Mouse (Mus musculus) forebrain, postnatal 0 days (tissue): Measurements from ENCODE around the gene Cadm2. TPM values are rescaled to one million over a fixed set of nuclear protein-coding genes. Genes with fewer than 3 reads are reported as not detected.
A peak's percentile ranks its signal among the peaks of the same experiment; 100 is the strongest.

Source experiments
- ATAC-seq: fragments of 200-750 bp; cut with Nextera tagmentation; 2 replicates; pipeline ENCODE4 v1.8.0; 2017; ENCODE audit warnings: mild to moderate bottlenecking, moderate library complexity
- DNase-seq: peaks from one replicate; pipeline ENCODE4 v3.0.0-alpha.2; 2015
- H3K27ac ChIP-seq: fragments of 300-500 bp; sonication (generic); 2 replicates; pipeline ENCODE4 v1.5.1; 2014; ENCODE audit warnings: low read depth, mild to moderate bottlenecking, antibody characterized with exemption, low read length, moderate library complexity, mixed read lengths
- H3K27me3 ChIP-seq: fragments of 300-500 bp; sonication (generic); 2 replicates; pipeline ENCODE4 v1.6.1; 2014; ENCODE audit warnings: mild to moderate bottlenecking, low read length, mixed read lengths; ENCODE audit not compliant: insufficient read depth
- H3K36me3 ChIP-seq: fragments of 300-500 bp; sonication (generic); 2 replicates; pipeline ENCODE4 v1.6.1; 2014; ENCODE audit warnings: mild to moderate bottlenecking, moderate library complexity; ENCODE audit not compliant: insufficient read depth
- H3K4me1 ChIP-seq: fragments of 300-500 bp; sonication (generic); 2 replicates; pipeline ENCODE4 v1.6.1; 2014; ENCODE audit warnings: antibody characterized with exemption; ENCODE audit not compliant: insufficient read depth
- H3K4me2 ChIP-seq: fragments of 300-500 bp; sonication (generic); 2 replicates; pipeline ENCODE4 v1.6.1; 2014; ENCODE audit warnings: low read depth, mild to moderate bottlenecking, moderate library complexity
- H3K4me3 ChIP-seq: fragments of 300-500 bp; sonication (generic); 2 replicates; pipeline ENCODE4 v1.5.1; 2014; ENCODE audit warnings: low read depth, low read length, mixed read lengths
- H3K9ac ChIP-seq: fragments of 300-500 bp; sonication (generic); 2 replicates; pipeline ENCODE4 v1.6.1; 2014; ENCODE audit warnings: mild to moderate bottlenecking
- H3K9me3 ChIP-seq: fragments of 300-500 bp; sonication (generic); 2 replicates; pipeline ENCODE4 v1.6.1; 2016; ENCODE audit warnings: low read length
- CTCF ChIP-seq: sonication (generic); IDR thresholded peaks from 2 replicates; pipeline ENCODE4 v1.5.1; 2016; ENCODE audit warnings: antibody characterized with exemption, control low read depth, low read depth
- WGBS: fragments of 180-500 bp; shearing (Covaris S2); extraction: QIAGEN DNeasy Blood & Tissue Kit; methylation state at CpG from one replicate; pipeline ENCODE4 v1.1.7; 2014; 5-methylcytosine and 5-hydroxymethylcytosine counted together
- polyA plus RNA-seq: library from polyadenylated mRNA; unstranded; fragments of >200 nt; fragmentation: Nextera tagmentation; extraction: Ambion mirVana; gene quantifications from 2 replicates; pipeline ENCODE4 v1.2.1, GENCODE M21; 2015
- total RNA-seq: library from RNA; depleted of rRNA; stranded (reverse); fragments of >200 nt; gene quantifications from 2 replicates; pipeline ENCODE4 v1.2.3, GENCODE M21; 2014; rRNA removed

Gene Cadm2
- total RNA-seq = 56.0 and 63.3 TPM in 2 replicates
- polyA plus RNA-seq = 41.5 and 58.9 TPM in 2 replicates

GRCm38 (mm10) chr16:67620826-67621505, at the start of gene Cadm2:
Gene Cadm2 (minus strand): TSS chr16:67620908.
- peak within 1 kb of the TSS; percentile 92 for H3K27ac ChIP-seq
- ATAC-seq (peak; percentile 98), DNase-seq (peak; percentile 96)
- peak within 1 kb of the TSS; percentile 58 for H3K4me2 ChIP-seq
- H3K4me1 ChIP-seq = no peaks in the 10 kb centered on the region
- H3K9ac ChIP-seq = peak within 1 kb of the TSS; percentile 81
- peak within 1 kb of the TSS; percentile 72 for H3K4me3 ChIP-seq
- H3K27me3 ChIP-seq = no peaks in the 10 kb centered on the region
- no peak for TF ChIP-seq CTCF
- no peaks in the 10 kb centered on the region for H3K9me3 ChIP-seq
- H3K36me3 ChIP-seq = no peaks in the 10 kb centered on the region
- WGBS = under 1% methylated on average over 24 of the region's 35 CpGs

DNA sequence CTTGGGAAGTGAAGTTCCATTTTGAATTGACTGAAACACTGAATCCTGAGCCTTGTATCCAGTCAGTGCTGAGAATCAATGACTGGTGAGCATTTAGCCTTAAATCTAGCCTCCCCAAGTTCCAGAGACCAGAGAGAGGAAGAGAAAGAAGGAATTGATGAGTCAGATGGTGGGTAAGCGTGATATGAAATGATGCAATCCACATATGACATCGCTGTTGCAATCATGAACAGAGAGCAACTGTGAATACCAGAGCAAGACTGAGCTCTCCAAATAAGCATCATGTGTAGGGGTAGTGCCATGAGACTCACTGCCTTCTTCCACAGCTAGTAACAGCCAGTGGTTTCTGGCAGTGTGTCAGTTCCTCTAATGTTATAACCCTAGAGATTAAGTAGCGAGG, 26.2 kb upstream of the Cadm2 start:
- no peak for TF ChIP-seq CTCF
- Histone ChIP-seq H3K36me3 (no peaks in the 10 kb centered on the region), H3K4me1 (no peaks in the 10 kb centered on the region), H3K9me3 (no peaks in the 10 kb centered on the region), H3K27ac (no peak overlapping the region), H3K4me3 (no peak overlapping the region), H3K9ac (no peak overlapping the region), H3K27me3 (no peaks in the 10 kb centered on the region), H3K4me2 (no peak overlapping the region)
- ATAC-seq (no peak), DNase-seq (no peak)
- 96% methylated on average over 3 of the region's 3 CpGs for whole genome bisulfite sequencing

DNA sequence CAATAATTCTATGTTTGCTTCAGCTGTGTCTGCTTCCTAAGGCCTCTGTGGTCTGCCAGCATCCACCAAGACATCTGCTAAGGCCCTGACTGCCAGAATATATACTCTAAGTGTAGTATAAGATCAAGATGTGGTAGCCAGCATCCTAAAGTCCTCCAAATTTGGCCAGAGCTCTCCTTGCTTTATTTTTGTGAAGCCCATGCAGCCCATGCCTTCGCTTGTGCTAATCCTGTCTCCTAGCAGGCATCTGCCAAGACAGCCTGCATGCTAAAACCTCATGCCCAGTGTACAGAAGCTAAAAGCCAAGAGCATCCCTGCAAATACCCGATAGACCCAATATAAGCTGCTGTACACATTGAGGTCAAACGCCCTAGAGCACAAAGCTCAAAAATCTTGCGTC, 22.9 kb upstream of the Cadm2 start:
- H3K9me3 ChIP-seq = no peaks in the 10 kb centered on the region
- TF ChIP-seq CTCF = no peak
- H3K27me3 ChIP-seq = no peaks in the 10 kb centered on the region
- WGBS = 73% methylated on average over 4 of the region's 4 CpGs
- DNase-seq = peak; percentile 40
- no peak overlapping the region for H3K4me3 ChIP-seq
- ATAC-seq = peak; percentile 80
- no peaks in the 10 kb centered on the region for H3K4me1 ChIP-seq
- no peak overlapping the region for H3K4me2 ChIP-seq
- H3K9ac ChIP-seq = no peak overlapping the region
- no peak overlapping the region for H3K27ac ChIP-seq
- no peaks in the 10 kb centered on the region for H3K36me3 ChIP-seq

- peak overlapping the region; percentile 81 for H3K9ac ChIP-seq
- H3K4me1 ChIP-seq = no peaks in the 10 kb centered on the region
- no peaks in the 10 kb centered on the region for H3K27me3 ChIP-seq
- H3K27ac ChIP-seq = peak overlapping the region; percentile 92
- under 1% methylated on average over 60 of the region's 61 CpGs for WGBS
- peak; percentile 56 for ATAC-seq
- no peaks in the 10 kb centered on the region for H3K9me3 ChIP-seq
- peak overlapping the region; percentile 72 for H3K4me3 ChIP-seq
- no peaks in the 10 kb centered on the region for H3K36me3 ChIP-seq
- peak; percentile 87 for DNase-seq
- TF ChIP-seq CTCF = peak; percentile 54
- H3K4me2 ChIP-seq = peak overlapping the region; percentile 58
These were observed 564 bp downstream of the Cadm2 start for GRCm38 (mm10) chr16:67619906-67620781.

DNA sequence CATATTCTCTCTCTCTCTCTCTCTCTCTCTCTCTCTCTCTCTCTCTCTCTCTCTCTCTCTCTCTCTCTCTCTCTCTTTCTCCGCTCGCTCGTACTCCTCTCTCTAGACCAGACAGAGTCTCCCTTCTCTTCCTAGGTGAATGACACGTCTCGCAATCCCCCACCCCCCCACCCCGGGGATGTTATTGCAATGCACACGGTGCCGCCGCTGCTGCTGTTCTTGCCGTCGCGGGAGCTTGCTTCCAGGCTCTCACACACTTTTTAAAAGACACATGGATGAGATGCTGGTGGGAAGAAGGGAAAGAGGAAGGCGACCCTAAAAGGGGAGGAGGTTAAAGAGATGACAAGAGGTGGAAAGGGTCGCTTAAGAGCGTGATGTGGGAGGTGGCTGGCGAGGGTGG, 1.3 kb downstream of the Cadm2 start:
- TF ChIP-seq CTCF = no peak
- Histone ChIP-seq H3K36me3 (no peaks in the 10 kb centered on the region), H3K4me3 (peak overlapping the region; percentile 72), H3K27me3 (no peaks in the 10 kb centered on the region), H3K27ac (peak overlapping the region; percentile 92), H3K9me3 (no peaks in the 10 kb centered on the region), H3K9ac (peak overlapping the region; percentile 81), H3K4me1 (no peaks in the 10 kb centered on the region), H3K4me2 (peak overlapping the region; percentile 58)
- WGBS = under 1% methylated on average over 16 of the region's 16 CpGs
- ATAC-seq (no peak), DNase-seq (no peak)

DNA sequence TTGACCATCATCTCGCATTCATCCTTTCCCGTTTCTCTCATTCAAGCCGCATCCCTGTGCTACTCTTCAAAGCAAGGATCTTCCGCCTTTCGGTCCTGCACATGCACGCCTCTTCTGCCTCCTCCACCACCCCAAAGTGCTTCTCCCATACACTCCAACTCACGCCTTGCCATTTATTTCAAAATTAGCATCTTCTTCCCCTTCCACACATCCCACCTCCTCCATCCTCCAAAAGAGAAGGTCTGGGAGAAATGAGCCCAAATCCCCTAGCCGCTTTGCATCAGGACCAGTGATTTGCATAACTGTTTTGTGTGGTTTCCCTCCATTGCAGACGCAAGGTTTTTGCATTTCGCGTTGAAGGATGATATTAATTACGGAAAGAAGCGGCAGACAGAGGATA, 1.9 kb downstream of the Cadm2 start:
- peak overlapping the region; percentile 81 for H3K9ac ChIP-seq
- ATAC-seq = no peak

GRCm38 (mm10) chr16:67617811-67618210, 2.9 kb downstream of the Cadm2 start:
- peak overlapping the region; percentile 58 for H3K4me2 ChIP-seq
- H3K9ac ChIP-seq = peak overlapping the region; percentile 81
- no peaks in the 10 kb centered on the region for H3K27me3 ChIP-seq
- H3K9me3 ChIP-seq = no peaks in the 10 kb centered on the region
- under 1% methylated on average over 25 of the region's 25 CpGs for WGBS
- H3K36me3 ChIP-seq = no peaks in the 10 kb centered on the region
- peak; percentile 27 for ATAC-seq
- peak; percentile 88 for DNase-seq
- H3K27ac ChIP-seq = peak overlapping the region; percentile 87
- no peaks in the 10 kb centered on the region for H3K4me1 ChIP-seq
- H3K4me3 ChIP-seq = peak overlapping the region; percentile 72
- TF ChIP-seq CTCF = no peak

More for the DNA sequence above, 1.9 kb downstream of the Cadm2 start:
- peak; percentile 70 for DNase-seq
- peak overlapping the region; percentile 72 for H3K4me3 ChIP-seq
- no peaks in the 10 kb centered on the region for H3K36me3 ChIP-seq
- no peaks in the 10 kb centered on the region for H3K27me3 ChIP-seq
- TF ChIP-seq CTCF = no peak
- H3K27ac ChIP-seq = peak overlapping the region; percentile 92
- H3K4me2 ChIP-seq = peak overlapping the region; percentile 58
- no peaks in the 10 kb centered on the region for H3K4me1 ChIP-seq
- H3K9me3 ChIP-seq = no peaks in the 10 kb centered on the region
- 3% methylated on average over 13 of the region's 13 CpGs for WGBS
